8 mouse cellular contexts compared by ENCODE assay signal in the genomic region with DNA sequence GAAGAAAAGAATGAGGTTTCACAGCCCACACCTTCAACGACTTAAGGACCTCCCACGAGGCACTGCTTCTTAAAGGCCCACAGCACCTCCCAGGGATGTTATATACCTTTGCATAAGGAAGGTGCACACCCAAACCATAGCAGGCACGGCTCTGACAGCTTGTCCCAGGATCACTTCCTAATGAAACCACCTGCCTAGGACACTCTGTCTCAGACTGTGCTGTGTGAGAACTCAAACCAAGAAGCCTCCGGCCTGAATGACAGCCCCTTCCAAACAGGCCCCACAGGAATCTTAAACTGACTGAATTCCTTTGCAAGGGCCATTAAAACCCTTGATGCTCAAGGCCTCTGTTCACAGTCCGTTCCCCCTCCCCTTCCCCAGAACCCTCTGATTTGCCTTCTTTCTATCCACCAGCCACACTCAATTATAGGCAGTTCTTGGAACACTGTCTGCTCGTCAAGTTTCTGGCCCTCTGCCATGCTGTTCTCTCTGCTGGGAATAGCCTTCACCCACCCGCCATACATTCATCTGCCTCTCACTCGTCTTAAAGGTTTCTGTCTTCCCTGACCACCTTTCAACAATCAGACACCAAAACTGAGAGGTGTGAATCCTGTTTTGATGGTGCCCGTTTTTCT. TPM values are rescaled to one million over a fixed set of nuclear protein-coding genes. Genes with fewer than 3 reads are reported as not detected.
A peak's percentile ranks its signal among the peaks of the same experiment; 100 is the strongest.
DNase-seq lines count a peak whose midpoint lies in the region; ATAC-seq lines count a peak whose summit lies in the region.

No protein-coding gene starts in this region.

- no peak for DNase-seq in heart, adult 9 months (ENCODE audit: low spot score in 2 of 2)
- DNase-seq in MN1 (ENCODE audit: low spot score), result peak; percentile 53
- peak; percentile 20 for DNase-seq in brain, embryonic 18.5 days (ENCODE audit: low read depth, low spot score)
- DNase-seq in left cerebral cortex, postnatal 4 days, result peak; percentile 53
- DNase-seq in urinary bladder, adult 2 months (ENCODE audit: low spot score), result no peak
- no peak for DNase-seq in layer of hippocampus, adult 11-12 months (ENCODE audit: low spot score)
- no peak for DNase-seq in ovary, postnatal 36 days (ENCODE audit: low spot score)

- H3K9me3 ChIP-seq in heart, embryonic 14.5 days (ENCODE audit: control insufficient read depth, low read length), result no peaks in the 10 kb centered on the region

- no peak overlapping the region for H3K4me2 ChIP-seq in heart, embryonic 14.5 days (ENCODE audit: low read length)

- no peak overlapping the region for H3K4me3 ChIP-seq in heart, embryonic 14.5 days (ENCODE audit: control insufficient read depth in 1 of 2, insufficient read depth in 1 of 2, low read depth in 1 of 2, low read length in 2 of 2)

- peak overlapping the region; percentile 19 to 73; a peak in 2 of 4 replicates for H3K27ac ChIP-seq in heart, embryonic 14.5 days (replicated peaks in 1 of 2; ENCODE audit: control insufficient read depth in 1 of 2, insufficient read depth in 1 of 2, low read depth in 2 of 2, low read length in 2 of 2)

- peaks cover 11 to 13% of the 10 kb centered on the region in 2 experiments; a peak in 3 of 4 replicates for H3K4me1 ChIP-seq in heart, embryonic 14.5 days (ENCODE audit: control insufficient read depth in 2 of 2, insufficient read depth in 2 of 2, low read length in 2 of 2)

- H3K27me3 ChIP-seq in heart, embryonic 14.5 days (ENCODE audit: control insufficient read depth, insufficient read depth, low read length), result no peaks in the 10 kb centered on the region

- ATAC-seq in heart, embryonic 14.5 days (ENCODE audit: insufficient number of reproducible peaks, insufficient read depth, low FRiP score, low read depth), result no peak

- intact Hi-C loops in left cerebral cortex, postnatal 4 days (cut with DNase I), result no loop called here

- 37% methylated on average over 9 of the region's 9 CpGs for WGBS in heart, embryonic 14.5 days

- H3K36me3 ChIP-seq in heart, embryonic 14.5 days (ENCODE audit: control insufficient read depth, insufficient read depth, low read length), result no peaks in the 10 kb centered on the region

- no peak overlapping the region for H3K9ac ChIP-seq in heart, embryonic 14.5 days (ENCODE audit: low read length)

RNA-seq across cellular contexts. Expression of gene Stim2, which starts 50.6 kb away (rescaled TPM):
- polyA plus RNA-seq in heart, embryonic 14.5 days (2014; fragmentation: Nextera tagmentation; extraction: Ambion mirVana), result 11.9 and 18.1 TPM in 2 replicates
- 10 to 100 TPM; 48.5 to 50.2 TPM for total RNA-seq in left cerebral cortex, postnatal 4 days (2021)
- polyA plus RNA-seq in urinary bladder, adult 2 months (2012; rRNA removed), result 7.0 and 11.8 TPM in 2 replicates

Comparison
In these comparisons a context has a peak if more than half of its experiments do, and no peak if none do; other contexts are left out.
1. DNase-seq: peak in MN1 (single experiment), brain, embryonic 18.5 days (single experiment) and left cerebral cortex, postnatal 4 days (single experiment); none in heart, adult 9 months (0 of 2), urinary bladder, adult 2 months (single experiment), layer of hippocampus, adult 11-12 months (single experiment) and ovary, postnatal 36 days (single experiment).